Mouse (Mus musculus) testis, adult 2 months (tissue): ENCODE data around the gene Npy4r. TPM values are rescaled to one million over a fixed set of nuclear protein-coding genes. Genes with fewer than 3 reads are reported as not detected.

Experiments used
- H3K27ac ChIP-seq: fragments of 200-500 bp; 2 replicates; pipeline ENCODE4 v1.5.1; 2012; ENCODE audit warnings: low read depth, low read length; ENCODE audit not compliant: control insufficient read depth, insufficient read depth
- H3K27me3 ChIP-seq: fragments of 200-500 bp; 2 replicates; pipeline ENCODE4 v1.6.1; 2012; ENCODE audit warnings: mild to moderate bottlenecking, low read length, moderate library complexity; ENCODE audit not compliant: control insufficient read depth, insufficient read depth
- H3K36me3 ChIP-seq: fragments of 200-500 bp; 2 replicates; pipeline ENCODE4 v1.6.1; 2012; ENCODE audit warnings: mild to moderate bottlenecking, low read length; ENCODE audit not compliant: control insufficient read depth, insufficient read depth
- H3K4me1 ChIP-seq: fragments of 200-500 bp; 2 replicates; pipeline ENCODE4 v1.6.1; 2012; ENCODE audit warnings: low read length; ENCODE audit not compliant: control insufficient read depth, insufficient read depth
- H3K4me3 ChIP-seq: fragments of 200-500 bp; 2 replicates; pipeline ENCODE4 v1.5.1; 2012; ENCODE audit warnings: low read depth, mild to moderate bottlenecking, low read length, moderate library complexity, mixed read lengths; ENCODE audit not compliant: control insufficient read depth
- CTCF ChIP-seq: fragments of 200-500 bp; IDR thresholded peaks from 2 replicates; pipeline ENCODE4 v1.5.1; 2012; ENCODE audit warnings: low read depth, mild to moderate bottlenecking, inconsistent platforms, low read length, moderate library complexity; ENCODE audit not compliant: control insufficient read depth, insufficient read depth, insufficient replicate concordance
- POLR2A ChIP-seq: fragments of 200-500 bp; IDR thresholded peaks from 2 replicates; pipeline ENCODE4 v1.6.1; 2012; ENCODE audit warnings: low read depth, mild to moderate bottlenecking, inconsistent platforms, low read length, moderate library complexity; ENCODE audit not compliant: control insufficient read depth
- polyA plus RNA-seq: library from polyadenylated mRNA; depleted of rRNA; stranded (reverse); fragments of >200 nt; gene quantifications from 2 replicates; pipeline ENCODE4 v1.2.3, GENCODE M21; 2012; rRNA removed

The Npy4r gene
- 0.05 and 0.06 TPM in 2 replicates for polyA plus RNA-seq

GRCm38 (mm10) chr14:34152342-34152741 lies at the start of gene Npy4r:
Gene Npy4r (minus strand): TSS chr14:34152489.
- Histone ChIP-seq H3K27ac (no peak within 1 kb of the TSS), H3K27me3 (no peaks in the 10 kb centered on the region), H3K4me3 (no peak within 1 kb of the TSS), H3K36me3 (no peaks in the 10 kb centered on the region), H3K4me1 (no peaks in the 10 kb centered on the region)
- no peak for TF ChIP-seq CTCF
- no peak for TF ChIP-seq POLR2A

GRCm38 (mm10) chr14:34201231-34202035 lies 49.1 kb upstream of the Npy4r start, which contains the start of gene Gprin2:
Gene Gprin2 (minus strand): TSS chr14:34201653.
- peak within 1 kb of the TSS; percentile 81 for H3K4me3 ChIP-seq
- no peak for TF ChIP-seq CTCF
- TF ChIP-seq POLR2A = no peak
- peaks cover 5% of the 10 kb centered on the region for H3K4me1 ChIP-seq
- no peaks in the 10 kb centered on the region for H3K27me3 ChIP-seq
- H3K36me3 ChIP-seq = no peaks in the 10 kb centered on the region
- no peak within 1 kb of the TSS for H3K27ac ChIP-seq

DNA sequence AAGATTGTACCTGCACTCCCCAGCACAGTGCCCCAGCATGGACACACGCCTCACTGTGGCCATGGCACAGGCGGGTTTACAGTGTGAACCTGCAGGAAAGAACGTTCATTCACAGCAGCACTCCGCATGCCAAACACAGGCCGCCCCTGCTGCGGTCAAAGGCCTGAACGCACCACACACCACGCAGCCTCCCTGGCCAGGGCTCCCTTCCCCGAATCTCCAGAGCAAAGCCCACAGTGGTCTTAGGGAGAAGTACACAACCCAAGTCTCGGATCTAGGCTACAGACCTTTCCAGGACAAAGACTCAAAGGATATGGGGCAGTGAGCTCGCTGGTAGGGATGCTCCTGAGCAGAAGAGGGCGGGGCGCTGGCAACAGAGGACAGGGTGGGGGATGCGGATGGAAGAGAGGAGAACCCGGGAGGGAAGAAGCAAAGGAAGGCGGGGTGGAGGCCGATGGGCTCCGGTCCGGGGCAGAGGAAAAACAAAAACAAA lies 48.5 kb upstream of the Npy4r start:
- Histone ChIP-seq H3K4me3 (peak overlapping the region; percentile 81), H3K27me3 (no peaks in the 10 kb centered on the region), H3K36me3 (no peaks in the 10 kb centered on the region), H3K4me1 (peaks cover 5% of the 10 kb centered on the region), H3K27ac (no peak overlapping the region)
- TF ChIP-seq CTCF (no peak), POLR2A (no peak)

- no peak overlapping the region for H3K4me3 ChIP-seq
Observed at GRCm38 (mm10) chr14:34196706-34197105, 44.4 kb upstream of the Npy4r start.

GRCm38 (mm10) chr14:34195466-34195865 lies 43.2 kb upstream of the Npy4r start:
- Histone ChIP-seq H3K27ac (no peak overlapping the region), H3K36me3 (no peaks in the 10 kb centered on the region)
- TF ChIP-seq POLR2A = no peak
- no peak for TF ChIP-seq CTCF

More at GRCm38 (mm10) chr14:34196706-34197105, 44.4 kb upstream of the Npy4r start:
- Histone ChIP-seq H3K36me3 (no peaks in the 10 kb centered on the region), H3K27me3 (no peaks in the 10 kb centered on the region), H3K27ac (no peak overlapping the region), H3K4me1 (peaks cover 5% of the 10 kb centered on the region)
- TF ChIP-seq CTCF (no peak), POLR2A (no peak)

DNA sequence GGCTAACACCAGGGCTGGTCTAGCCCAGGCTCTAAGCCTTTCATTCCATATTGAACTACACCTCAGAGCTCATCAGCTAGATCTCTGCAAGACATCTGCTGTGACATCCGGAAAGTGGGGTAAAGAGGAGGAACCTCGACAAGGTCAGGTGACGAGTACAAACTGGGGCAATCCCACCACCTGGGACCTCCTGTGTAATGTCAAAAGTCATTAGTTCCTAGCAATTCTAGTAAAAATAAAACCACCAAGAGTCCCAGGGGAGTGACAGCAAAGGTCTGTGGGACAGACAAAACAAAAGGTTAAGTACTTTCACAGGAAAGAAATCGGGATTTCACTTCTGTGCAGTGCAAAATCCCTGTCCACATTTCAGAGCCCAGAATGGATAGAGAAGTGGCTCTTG lies 41.6 kb upstream of the Npy4r start:
- no peaks in the 10 kb centered on the region for H3K27me3 ChIP-seq
- no peak overlapping the region for H3K4me3 ChIP-seq
- H3K4me1 ChIP-seq = no peaks in the 10 kb centered on the region
- TF ChIP-seq CTCF (no peak), POLR2A (no peak)
- no peaks in the 10 kb centered on the region for H3K36me3 ChIP-seq
- no peak overlapping the region for H3K27ac ChIP-seq

More at GRCm38 (mm10) chr14:34195466-34195865, 43.2 kb upstream of the Npy4r start:
- Histone ChIP-seq H3K4me3 (no peak overlapping the region), H3K4me1 (peaks cover under 1% of the 10 kb centered on the region; the same call in 1 of the 2 replicates), H3K27me3 (no peaks in the 10 kb centered on the region)

- TF ChIP-seq POLR2A = no peak
- no peak for TF ChIP-seq CTCF
- Histone ChIP-seq H3K36me3 (no peaks in the 10 kb centered on the region), H3K27me3 (no peaks in the 10 kb centered on the region), H3K27ac (no peak overlapping the region), H3K4me1 (no peaks in the 10 kb centered on the region; the same call in 1 of the 2 replicates), H3K4me3 (no peak overlapping the region)
Observed at GRCm38 (mm10) chr14:34190361-34190760, 38.1 kb upstream of the Npy4r start.
